Mouse (Mus musculus): ENCODE measurements around the gene Pcp4l1.

- TF ChIP-seq CTCF (IDR thresholded peaks at IDR 0.05; ENCODE audit: insufficient read depth, low read length) (no peak), POLR2A (IDR thresholded peaks at IDR 0.05; ENCODE audit: borderline replicate concordance, extremely low read depth, low read depth, low read length) (no peak)
These were observed 2.8 kb downstream of the Pcp4l1 start for GRCm38 (mm10) chr1:171193093-171193840.

Data from lung, adult 2 months (tissue).